Mouse (Mus musculus) liver, embryonic 11.5 days (tissue): ENCODE results near the gene Adamtsl2. TPM values are rescaled to one million over a fixed set of nuclear protein-coding genes. Genes with fewer than 3 reads are reported as not detected.

Experiments used
- ATAC-seq: fragments of 200-750 bp; cut with Nextera tagmentation; replicated peaks from 2 replicates; pipeline ENCODE4 v1.8.0; 2017; ENCODE audit warnings: moderate number of reproducible peaks, mild to moderate bottlenecking, moderate TSS enrichment, moderate library complexity; ENCODE audit not compliant: low FRiP score
- DNase-seq: peaks from one replicate; pipeline ENCODE4 v3.0.0-alpha.2; 2017; ENCODE audit warnings: low spot score
- H3K27ac ChIP-seq: fragments of 300-500 bp; sonication (generic); 2 replicates; pipeline ENCODE4 v1.5.1; 2014; ENCODE audit warnings: mild to moderate bottlenecking, low read depth, low read length, control low read depth
- H3K27me3 ChIP-seq: fragments of 300-500 bp; sonication (generic); replicated peaks from 2 replicates; pipeline ENCODE4 v1.6.1; 2014; ENCODE audit warnings: low read length, mixed read lengths; ENCODE audit not compliant: control insufficient read depth, insufficient read depth
- H3K36me3 ChIP-seq: fragments of 300-500 bp; sonication (generic); 2 replicates; pipeline ENCODE4 v1.6.1; 2014; ENCODE audit warnings: mild to moderate bottlenecking, low read length, moderate library complexity, mixed read lengths; ENCODE audit not compliant: control insufficient read depth, insufficient read depth
- H3K4me1 ChIP-seq: fragments of 300-500 bp; sonication (generic); replicated peaks from 2 replicates; pipeline ENCODE4 v1.6.1; 2014; ENCODE audit warnings: low read length, mixed read lengths; ENCODE audit not compliant: control insufficient read depth, insufficient read depth
- H3K4me2 ChIP-seq: fragments of 300-500 bp; sonication (generic); 2 replicates; pipeline ENCODE4 v1.6.1; 2014; ENCODE audit warnings: mild to moderate bottlenecking, control low read depth, moderate library complexity
- H3K4me3 ChIP-seq: fragments of 300-500 bp; sonication (generic); 2 replicates; pipeline ENCODE4 v1.5.1; 2014; ENCODE audit warnings: low read depth, low read length, control low read depth
- H3K9ac ChIP-seq: fragments of 300-500 bp; sonication (generic); 2 replicates; pipeline ENCODE4 v1.6.1; 2014; ENCODE audit warnings: low read depth, low read length, control low read depth
- H3K9me3 ChIP-seq: fragments of 300-500 bp; sonication (generic); 2 replicates; pipeline ENCODE4 v1.6.1; 2016; ENCODE audit warnings: low read length, inconsistent platforms, mixed read lengths; ENCODE audit not compliant: control insufficient read depth
- WGBS: fragments of 180-500 bp; shearing (Covaris S2); extraction: QIAGEN DNeasy Blood & Tissue Kit; methylation state at CpG from one replicate; pipeline ENCODE4 v1.1.7; 2014; 5-methylcytosine and 5-hydroxymethylcytosine counted together
- polyA plus RNA-seq: library from polyadenylated mRNA; unstranded; fragments of >200 nt; fragmentation: Nextera tagmentation; extraction: Ambion mirVana; gene quantifications from 2 replicates; pipeline ENCODE4 v1.2.1, GENCODE M21; 2014

The Adamtsl2 gene
- polyA plus RNA-seq, 1 experiment from 2014 or later, result 3.5 TPM

GRCm38 (mm10) chr2:27128990-27129389 is 49.8 kb downstream of the Adamtsl2 start:
- no peaks in the 10 kb centered on the region for H3K27me3 ChIP-seq
- H3K9ac ChIP-seq, result no peak overlapping the region
- DNase-seq (no peak), ATAC-seq (no peak)
- H3K27ac ChIP-seq, result no peak overlapping the region
- H3K4me3 ChIP-seq, result no peak overlapping the region
- 59% methylated on average over 3 of the region's 3 CpGs for WGBS
- H3K4me1 ChIP-seq, result no peaks in the 10 kb centered on the region
- H3K36me3 ChIP-seq, result no peaks in the 10 kb centered on the region
- no peak overlapping the region for H3K4me2 ChIP-seq
- H3K9me3 ChIP-seq, result no peaks in the 10 kb centered on the region

GRCm38 (mm10) chr2:27135935-27136334 is 56.8 kb downstream of the Adamtsl2 start:
- no peak overlapping the region for H3K4me2 ChIP-seq
- no peaks in the 10 kb centered on the region for H3K9me3 ChIP-seq
- H3K4me1 ChIP-seq, result no peaks in the 10 kb centered on the region
- ATAC-seq, result no peak
- no peak overlapping the region for H3K4me3 ChIP-seq
- no peak overlapping the region for H3K9ac ChIP-seq
- no peak overlapping the region for H3K27ac ChIP-seq
- peaks cover 4% of the 10 kb centered on the region; the same call in 1 of the 2 replicates for H3K27me3 ChIP-seq
- no peak for DNase-seq
- no peaks in the 10 kb centered on the region for H3K36me3 ChIP-seq
- WGBS, result 71% methylated on average over 5 of the region's 5 CpGs

GRCm38 (mm10) chr2:27136336-27136735 is 57.2 kb downstream of the Adamtsl2 start:
- Histone ChIP-seq H3K9ac (no peak overlapping the region), H3K9me3 (no peaks in the 10 kb centered on the region), H3K27ac (no peak overlapping the region), H3K36me3 (no peaks in the 10 kb centered on the region), H3K4me3 (no peak overlapping the region), H3K4me2 (no peak overlapping the region), H3K27me3 (peaks cover 8% of the 10 kb centered on the region), H3K4me1 (no peaks in the 10 kb centered on the region)
- WGBS, result 67% methylated on average over 3 of the region's 3 CpGs
- DNase-seq, result no peak
- ATAC-seq, result no peak

GRCm38 (mm10) chr2:27136789-27137188 is 57.6 kb downstream of the Adamtsl2 start:
- no peak overlapping the region for H3K4me2 ChIP-seq
- no peak for ATAC-seq
- no peak overlapping the region for H3K9ac ChIP-seq
- H3K36me3 ChIP-seq, result no peaks in the 10 kb centered on the region
- H3K27me3 ChIP-seq, result peaks cover 12% of the 10 kb centered on the region
- DNase-seq, result no peak
- 58% methylated on average over 1 of the region's 1 CpGs for WGBS
- no peak overlapping the region for H3K27ac ChIP-seq
- H3K4me3 ChIP-seq, result no peak overlapping the region
- no peaks in the 10 kb centered on the region for H3K4me1 ChIP-seq
- H3K9me3 ChIP-seq, result no peaks in the 10 kb centered on the region

- DNase-seq (no peak), ATAC-seq (no peak)
- Histone ChIP-seq H3K4me2 (no peak overlapping the region), H3K9me3 (no peaks in the 10 kb centered on the region), H3K4me3 (no peak overlapping the region), H3K36me3 (no peaks in the 10 kb centered on the region), H3K27me3 (peaks cover 21% of the 10 kb centered on the region), H3K27ac (no peak overlapping the region), H3K4me1 (no peaks in the 10 kb centered on the region), H3K9ac (no peak overlapping the region)
- WGBS, result 60% methylated on average over 4 of the region's 4 CpGs
Measured at GRCm38 (mm10) chr2:27138356-27138755, 59.2 kb downstream of the Adamtsl2 start.

DNA sequence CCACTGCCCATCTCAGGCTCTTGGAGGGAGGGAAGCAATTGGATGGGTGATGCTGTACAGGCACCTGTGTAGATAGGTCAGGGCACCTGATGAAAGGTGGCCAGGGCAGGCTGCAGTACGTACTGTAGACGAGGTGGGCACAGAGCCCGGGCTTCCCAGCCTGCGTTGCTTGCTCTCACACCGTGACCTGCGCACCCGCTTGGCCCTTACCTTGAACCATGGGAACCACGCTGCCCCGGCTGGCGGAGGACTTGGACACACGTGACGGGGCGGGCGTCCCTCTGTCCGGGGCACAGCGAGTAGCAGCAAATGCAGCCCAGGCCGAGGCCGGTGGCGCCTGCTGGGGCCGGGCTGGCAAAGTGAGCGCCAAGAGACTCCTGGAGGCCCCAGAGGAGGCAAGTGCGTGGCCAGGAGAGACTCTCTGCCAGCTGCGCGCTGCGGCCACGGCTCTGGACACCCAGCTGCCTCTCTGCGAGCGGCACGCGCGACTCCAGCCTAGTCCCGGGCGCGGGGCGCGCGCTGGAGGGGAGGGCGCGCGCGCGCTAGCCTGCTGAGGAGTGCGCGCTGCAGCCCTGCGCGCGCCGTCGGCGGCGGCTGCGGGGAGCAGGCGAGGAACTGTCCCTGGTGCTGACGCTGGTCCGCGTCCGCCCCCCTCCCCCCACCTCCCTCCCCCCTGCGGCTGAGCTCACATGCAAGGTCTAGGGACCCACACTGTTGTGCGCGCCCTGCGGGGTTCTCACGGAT is 62.9 kb downstream of the Adamtsl2 start, which contains the start of gene Fam163b:
Gene Fam163b, minus strand, starts transcription at position 542 of the 744 bp plus-strand sequence.
- H3K4me3 ChIP-seq, result peak within 1 kb of the TSS; percentile 36
- no peak within 1 kb of the TSS for H3K9ac ChIP-seq
- H3K9me3 ChIP-seq, result no peaks in the 10 kb centered on the region
- H3K27me3 ChIP-seq, result peaks cover 21% of the 10 kb centered on the region
- no peak within 1 kb of the TSS for H3K27ac ChIP-seq
- no peaks in the 10 kb centered on the region for H3K36me3 ChIP-seq
- ATAC-seq (no peak), DNase-seq (peak; percentile 52)
- no peaks in the 10 kb centered on the region for H3K4me1 ChIP-seq
- peak within 1 kb of the TSS; percentile 71 for H3K4me2 ChIP-seq
- 2% methylated on average over 55 of the region's 62 CpGs for WGBS

DNA sequence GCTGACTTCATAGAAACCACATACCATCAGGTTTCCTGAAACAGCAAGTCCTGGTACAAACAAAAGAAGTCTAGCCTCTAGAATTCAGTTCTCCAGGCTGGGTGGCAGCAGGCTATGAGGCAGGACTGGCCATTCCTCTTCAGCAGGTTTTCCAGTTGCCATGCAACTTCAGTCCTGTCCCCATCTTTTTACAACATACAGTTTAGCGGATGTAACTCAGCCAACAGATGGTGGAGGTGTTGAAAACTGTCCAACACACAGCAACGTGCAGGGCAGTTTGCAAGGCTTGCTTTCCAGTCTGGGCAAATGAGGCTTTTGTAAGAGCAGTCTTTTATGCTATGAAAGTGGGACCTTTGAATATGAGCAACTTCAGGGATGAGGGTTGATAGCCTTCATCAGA is 65.8 kb downstream of the Adamtsl2 start:
- WGBS, result 71% methylated on average over 2 of the region's 2 CpGs
- H3K4me1 ChIP-seq, result no peaks in the 10 kb centered on the region
- H3K9me3 ChIP-seq, result no peaks in the 10 kb centered on the region
- H3K4me2 ChIP-seq, result no peak overlapping the region
- no peak for ATAC-seq
- no peak for DNase-seq
- H3K4me3 ChIP-seq, result no peak overlapping the region
- no peak overlapping the region for H3K27ac ChIP-seq
- no peak overlapping the region for H3K9ac ChIP-seq
- peaks cover 21% of the 10 kb centered on the region for H3K27me3 ChIP-seq
- H3K36me3 ChIP-seq, result no peaks in the 10 kb centered on the region

DNA sequence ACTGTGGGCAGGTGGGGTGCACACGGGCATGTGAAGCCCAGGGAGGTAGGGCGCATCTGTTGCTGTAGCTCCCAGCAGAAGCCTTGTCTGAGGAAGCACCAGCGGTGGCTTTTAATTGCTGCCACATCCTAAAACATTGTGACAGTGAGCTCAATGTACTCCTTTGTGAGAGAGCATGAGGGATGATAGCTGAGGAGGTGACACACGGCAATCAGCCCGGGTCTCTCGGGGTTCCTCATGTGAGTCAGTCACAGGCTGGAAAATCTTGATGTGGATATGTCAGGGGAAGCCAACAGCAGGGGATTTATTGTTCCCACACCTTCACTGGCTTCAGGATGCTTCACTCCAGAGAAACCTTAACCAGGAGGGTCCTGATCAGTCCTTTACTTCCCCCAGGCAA is 67.7 kb downstream of the Adamtsl2 start:
- 80% methylated on average over 6 of the region's 6 CpGs for WGBS
- Histone ChIP-seq H3K9ac (no peak overlapping the region), H3K27me3 (peaks cover 9% of the 10 kb centered on the region), H3K27ac (no peak overlapping the region), H3K9me3 (no peaks in the 10 kb centered on the region), H3K4me3 (no peak overlapping the region), H3K4me1 (no peaks in the 10 kb centered on the region), H3K36me3 (no peaks in the 10 kb centered on the region), H3K4me2 (no peak overlapping the region)
- ATAC-seq (no peak), DNase-seq (no peak)

DNA sequence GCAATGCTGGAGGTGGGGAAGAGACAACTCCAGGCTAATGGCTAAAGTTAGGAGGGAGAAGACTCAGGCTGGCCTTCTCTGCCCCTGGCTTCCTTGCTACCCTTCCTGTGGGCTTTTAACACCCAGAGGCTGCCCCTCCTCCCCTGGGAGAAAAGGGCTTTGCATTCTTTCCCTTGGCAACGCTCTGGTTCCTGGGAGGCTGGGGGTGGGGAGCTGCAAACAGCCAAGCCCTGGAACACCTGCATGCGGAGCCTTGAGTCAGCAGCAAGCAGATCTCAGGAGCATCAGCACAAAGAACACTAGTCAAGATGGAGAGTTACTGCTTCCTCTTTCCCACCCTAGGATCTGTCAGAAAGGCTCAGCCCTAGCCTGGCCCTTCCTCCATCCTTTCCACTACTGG is 70.3 kb downstream of the Adamtsl2 start:
- DNase-seq, result no peak
- no peaks in the 10 kb centered on the region for H3K4me1 ChIP-seq
- ATAC-seq, result no peak
- no peaks in the 10 kb centered on the region for H3K27me3 ChIP-seq
- 15% methylated on average over 2 of the region's 2 CpGs for WGBS
- no peak overlapping the region for H3K27ac ChIP-seq
- H3K9ac ChIP-seq, result no peak overlapping the region
- no peak overlapping the region for H3K4me2 ChIP-seq
- no peaks in the 10 kb centered on the region for H3K9me3 ChIP-seq
- H3K36me3 ChIP-seq, result no peaks in the 10 kb centered on the region
- H3K4me3 ChIP-seq, result no peak overlapping the region
